Mouse (Mus musculus): Measurements from ENCODE around the gene Nudt2.

- TF ChIP-seq CTCF (conservative IDR thresholded peaks at IDR 0.05; ENCODE audit: low read length), result no peak
- no peak for TF ChIP-seq POU5F1 (IDR thresholded peaks at IDR 0.05; ENCODE audit: borderline replicate concordance, low read length)
These were observed 4.2 kb downstream of the Nudt2 start for GRCm38 (mm10) chr4:41469199-41469598.
